Mouse (Mus musculus) ZHBTc4 (cell line): ENCODE results near the gene 3110001I22Rik.
A peak's percentile ranks its signal among the peaks of the same experiment; 100 is the strongest.
"Not testable (repeated sequence)": the region's sequence is repeated elsewhere in the genome, so short reads cannot be mapped to it uniquely, and the experiment has no call there.

Experiments used
- DNase-seq: peaks from one replicate; pipeline ENCODE4 v3.0.0-alpha.2; 2011; ENCODE audit warnings: low read depth, low spot score

Gene 3110001I22Rik

DNA sequence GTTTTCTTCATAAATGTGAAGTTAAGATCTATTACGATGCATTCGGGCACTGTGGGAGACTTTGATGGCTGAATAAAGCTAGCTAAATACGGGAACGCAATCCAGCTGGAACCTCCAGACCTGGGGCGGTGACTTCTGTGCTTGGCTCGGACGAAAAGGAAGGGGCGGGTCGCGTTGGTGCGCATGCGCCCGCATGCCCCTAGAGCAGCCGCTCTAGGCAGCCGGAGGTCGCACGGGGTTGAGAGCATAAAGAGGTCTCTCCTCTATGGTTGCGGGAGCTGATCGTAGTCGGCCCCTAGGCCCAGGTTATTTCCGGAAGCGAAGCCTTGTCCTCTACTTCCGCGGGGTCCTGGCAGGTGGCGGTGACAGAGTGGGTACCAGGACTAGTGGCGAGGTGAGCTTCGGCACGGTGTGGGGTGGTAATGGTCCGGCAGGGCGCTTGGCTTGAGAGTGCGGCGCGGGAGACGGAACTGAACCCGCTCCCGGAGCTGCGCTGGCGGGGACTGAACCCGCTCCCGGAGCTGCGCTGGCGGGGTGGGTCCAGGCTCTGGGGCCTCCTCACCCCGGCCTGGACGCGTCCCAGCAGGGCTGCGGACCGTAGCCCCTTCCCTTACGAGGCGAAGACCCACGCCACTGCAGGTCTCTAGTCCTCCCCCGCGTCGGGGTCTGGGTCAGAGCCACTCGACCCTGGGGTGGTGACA, at the start of gene 3110001I22Rik, which contains the start of gene Bfar:
Gene 3110001I22Rik, plus strand, starts transcription at position 245 of the 701 bp plus-strand sequence.
Gene Bfar, plus strand, starts transcription at position 174 of the 701 bp plus-strand sequence.
- DNase-seq: peak; percentile 98

DNA sequence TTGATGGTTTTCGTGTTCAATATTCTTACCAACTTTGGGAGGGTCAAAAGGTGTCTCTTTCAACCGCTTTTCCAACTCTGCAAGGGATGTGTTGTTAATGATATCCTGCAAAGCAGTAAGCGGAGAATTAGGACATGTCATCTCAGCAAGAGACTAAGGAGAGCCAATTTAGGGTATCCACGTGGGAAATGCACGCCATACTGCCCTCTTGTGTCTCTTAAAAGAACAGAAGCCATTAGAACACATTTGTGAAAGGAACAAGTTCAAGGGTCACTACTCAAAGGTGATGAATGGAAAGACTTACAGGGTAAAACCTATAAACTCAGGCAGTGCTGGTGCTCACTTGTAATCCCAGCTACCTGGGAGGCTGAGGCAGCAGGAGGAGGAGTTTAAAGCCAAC, 43.4 kb upstream of the 3110001I22Rik start:
- DNase-seq: peak; percentile 59

DNA sequence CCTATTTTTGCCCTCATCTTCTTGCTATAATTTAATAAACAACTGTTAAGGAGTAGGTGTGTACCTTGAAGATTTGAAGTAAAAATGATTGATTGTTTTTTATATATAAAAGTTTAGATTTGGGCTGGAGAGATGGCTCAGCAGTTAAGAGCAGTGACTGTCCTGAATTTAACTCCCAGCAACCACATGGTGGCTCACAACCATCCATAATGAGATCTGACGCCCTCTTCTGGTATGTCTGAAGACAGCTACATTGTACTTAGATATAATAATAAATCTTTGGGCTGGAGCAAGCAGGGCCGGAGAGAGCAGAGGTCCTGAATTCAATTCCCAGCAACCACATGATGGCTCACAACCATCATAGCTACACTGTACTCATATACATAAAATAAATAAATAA, 33.5 kb upstream of the 3110001I22Rik start:
- not testable (repeated sequence) for DNase-seq

DNA sequence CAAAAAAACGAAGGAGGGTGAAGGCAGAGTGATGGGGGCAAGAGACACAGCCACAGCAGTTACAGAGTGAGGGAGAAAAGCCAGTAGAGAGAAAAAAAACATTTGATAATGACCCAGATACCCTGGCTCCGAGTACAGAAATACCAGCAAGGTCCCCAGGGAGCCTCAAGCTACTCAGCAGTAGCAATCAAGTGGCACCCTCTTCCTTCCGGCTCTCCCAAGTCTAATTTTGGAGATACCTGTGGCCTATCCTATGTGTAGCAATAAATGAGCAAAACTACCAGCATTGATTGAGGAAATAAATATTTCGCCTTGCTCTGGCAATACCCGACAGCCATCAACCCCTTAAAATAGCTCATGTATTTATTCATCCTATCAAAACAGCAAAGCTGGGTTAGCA, 32.2 kb upstream of the 3110001I22Rik start:
- no peak for DNase-seq

DNA sequence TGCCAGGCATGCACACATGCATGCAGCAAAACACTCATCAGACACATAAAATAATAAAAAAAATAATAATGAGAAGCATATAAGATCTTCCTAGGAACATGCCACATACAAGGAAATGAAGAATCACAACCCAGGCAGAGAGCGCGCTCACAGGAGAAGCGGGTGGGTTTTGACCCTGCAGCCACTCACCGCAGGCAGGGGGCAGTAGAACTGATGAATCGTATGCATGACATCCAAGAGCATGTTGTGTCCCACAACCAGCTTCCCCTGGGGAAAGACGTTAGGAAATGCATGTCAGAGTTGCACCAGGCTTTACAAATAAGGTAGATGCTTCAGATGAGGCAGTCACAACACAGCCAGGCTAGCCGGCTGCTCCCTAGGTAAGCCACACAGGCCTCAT, 31.7 kb upstream of the 3110001I22Rik start:
- peak; percentile 69 for DNase-seq

DNA sequence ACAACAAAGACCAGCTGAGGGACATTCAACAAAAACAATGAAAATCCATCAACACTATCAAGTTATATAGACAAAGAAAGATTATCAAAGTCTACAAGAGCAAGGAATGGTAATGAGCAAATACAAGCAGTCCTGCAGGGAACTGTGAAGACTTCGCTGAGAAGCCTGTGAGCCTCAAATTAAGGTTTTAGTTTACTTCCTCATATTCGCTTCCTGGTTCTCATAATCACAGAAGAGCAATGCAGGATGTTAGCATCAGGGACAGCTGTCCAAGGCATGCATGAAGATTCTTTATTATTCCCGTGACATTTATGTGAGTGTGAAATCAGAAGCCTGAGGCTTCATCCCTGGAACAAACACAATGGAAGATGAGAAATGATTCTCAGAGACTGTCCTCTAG, 27.3 kb upstream of the 3110001I22Rik start:
- no peak for DNase-seq

DNA sequence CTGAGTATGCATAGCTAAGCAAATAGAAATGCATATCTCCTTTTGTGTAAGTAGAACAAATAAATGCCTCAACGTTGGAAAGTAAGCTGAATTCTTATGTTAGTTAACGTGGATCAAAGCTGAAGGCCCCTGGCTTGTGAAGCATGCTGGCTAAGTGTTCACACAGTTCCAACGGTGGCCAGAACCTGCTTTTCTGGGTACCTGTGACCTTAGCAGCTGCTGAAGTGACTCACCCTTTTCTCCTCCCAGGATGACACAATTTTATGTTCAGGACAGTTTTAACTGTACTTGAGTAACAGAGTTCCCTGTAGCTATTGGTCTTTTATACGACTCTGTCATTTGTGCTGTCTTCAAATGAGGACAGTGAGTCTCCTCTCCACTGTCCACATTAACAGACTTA, 25.8 kb upstream of the 3110001I22Rik start:
- DNase-seq: no peak

DNA sequence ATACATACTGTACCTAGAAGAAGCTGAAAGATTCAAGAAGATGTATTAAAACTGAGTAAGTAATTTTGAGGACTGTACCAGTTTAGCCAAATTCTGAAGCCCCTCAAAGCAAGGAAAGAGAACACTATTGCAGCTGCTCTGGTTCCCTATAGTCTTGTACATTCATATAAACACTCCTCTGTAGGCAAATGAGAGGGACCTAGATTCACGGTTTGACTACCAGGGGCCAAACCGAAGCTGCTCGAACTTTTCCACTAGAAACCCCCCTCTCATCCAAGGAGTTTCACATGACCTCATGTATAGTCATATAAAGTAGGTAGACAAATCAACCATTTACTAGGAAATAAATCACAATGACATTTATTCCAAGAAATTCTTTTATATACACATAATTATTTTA, 12.8 kb upstream of the 3110001I22Rik start:
- DNase-seq: no peak

DNA sequence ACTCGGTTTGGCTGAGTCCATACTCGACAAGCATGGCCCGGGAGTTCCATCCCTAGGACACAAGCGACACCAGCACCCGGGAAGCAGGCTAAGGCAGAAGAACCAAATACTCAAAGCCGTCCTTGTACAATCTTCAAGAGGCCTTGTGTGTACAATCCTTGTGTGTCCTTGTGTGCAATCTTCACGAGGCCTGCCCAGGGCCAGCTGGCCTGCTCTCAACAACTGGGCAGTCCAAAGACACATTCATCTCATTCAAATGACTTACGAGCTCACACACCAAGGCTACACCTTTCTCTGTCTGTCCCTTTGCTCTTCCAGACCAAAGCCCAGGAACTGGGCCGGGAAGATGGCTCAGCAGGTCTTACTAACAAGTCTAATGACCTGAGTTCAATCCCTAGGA, 11.0 kb upstream of the 3110001I22Rik start:
- DNase-seq: no peak

DNA sequence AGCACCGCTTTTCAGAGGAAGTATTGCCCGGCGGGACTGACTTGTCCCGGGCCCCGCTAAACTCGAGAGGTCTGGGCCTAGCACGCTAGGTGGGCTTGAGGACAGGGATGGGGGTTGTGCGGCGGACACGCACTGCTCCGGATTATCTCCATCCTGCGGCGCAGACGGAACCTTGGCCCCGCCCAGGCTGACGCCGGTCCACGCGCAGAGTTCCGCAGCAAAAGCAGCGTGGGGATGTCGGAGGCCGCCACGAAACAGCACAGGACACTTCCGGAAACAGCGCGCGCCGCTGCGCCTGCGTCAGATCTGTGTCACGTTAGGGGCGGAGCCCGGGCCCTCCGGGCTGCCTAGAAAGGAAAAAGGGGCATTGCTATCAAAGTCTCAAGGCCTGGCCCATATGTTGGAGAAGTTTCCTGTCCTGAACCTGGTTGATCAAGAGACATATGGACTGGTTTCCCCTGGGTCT, 3.8 kb upstream of the 3110001I22Rik start, which contains the start of gene Parn:
Gene Parn, minus strand, starts transcription at position 293 of the 466 bp plus-strand sequence.
- DNase-seq: peak; percentile 96

DNA sequence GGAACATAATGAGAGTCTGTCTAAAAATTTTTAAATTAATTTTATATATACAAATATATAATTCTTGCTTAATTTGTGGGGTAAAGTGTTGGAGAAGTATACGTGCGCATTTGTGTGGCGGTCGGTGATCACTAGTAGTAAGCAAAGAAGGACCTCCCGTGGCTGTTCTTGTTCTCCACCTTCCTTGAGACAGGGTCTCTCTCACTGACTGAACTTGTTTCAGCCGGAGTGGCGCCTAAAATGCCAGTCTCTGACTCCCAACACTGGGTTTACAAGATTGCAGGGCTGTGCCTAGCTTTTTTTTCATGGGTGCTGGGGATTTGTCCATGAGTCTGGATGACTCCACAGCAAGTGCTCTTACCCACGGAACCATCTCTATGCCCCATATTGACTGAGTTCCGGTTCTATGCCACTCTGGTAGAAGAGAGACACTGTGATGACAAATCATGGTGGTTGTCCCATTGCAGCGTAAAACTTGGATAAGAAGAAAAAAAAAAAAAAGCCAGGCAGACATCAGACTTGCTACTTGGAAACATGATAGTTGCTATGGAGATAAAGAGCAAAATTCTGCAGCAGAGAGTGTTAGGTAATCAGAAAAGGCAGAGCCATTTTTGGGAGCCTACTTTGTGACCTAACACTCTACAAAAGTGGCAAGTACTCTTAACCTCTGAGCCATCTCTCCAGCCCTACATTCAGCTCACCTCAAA, 3.2 kb upstream of the 3110001I22Rik start:
- DNase-seq: peak; percentile 13

DNA sequence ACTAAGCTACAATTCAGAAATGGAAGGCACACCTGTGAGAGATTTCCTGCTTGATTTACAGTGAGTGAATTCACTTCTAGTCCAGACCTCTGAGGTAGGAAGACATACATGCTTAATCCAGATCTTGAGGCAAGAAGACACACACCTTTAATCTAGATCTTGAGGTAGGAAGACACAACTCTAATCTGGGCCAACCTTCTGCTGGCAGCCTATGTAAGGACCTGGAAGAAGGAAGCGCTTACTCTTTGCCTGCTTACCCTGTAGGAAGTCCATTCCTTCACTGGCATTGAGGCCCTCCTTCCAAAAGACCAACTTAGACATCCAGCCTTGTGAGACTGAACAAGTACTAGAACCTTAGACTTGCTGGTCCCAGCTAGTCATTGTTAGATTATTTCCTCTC, 2.4 kb upstream of the 3110001I22Rik start:
- no peak for DNase-seq

DNA sequence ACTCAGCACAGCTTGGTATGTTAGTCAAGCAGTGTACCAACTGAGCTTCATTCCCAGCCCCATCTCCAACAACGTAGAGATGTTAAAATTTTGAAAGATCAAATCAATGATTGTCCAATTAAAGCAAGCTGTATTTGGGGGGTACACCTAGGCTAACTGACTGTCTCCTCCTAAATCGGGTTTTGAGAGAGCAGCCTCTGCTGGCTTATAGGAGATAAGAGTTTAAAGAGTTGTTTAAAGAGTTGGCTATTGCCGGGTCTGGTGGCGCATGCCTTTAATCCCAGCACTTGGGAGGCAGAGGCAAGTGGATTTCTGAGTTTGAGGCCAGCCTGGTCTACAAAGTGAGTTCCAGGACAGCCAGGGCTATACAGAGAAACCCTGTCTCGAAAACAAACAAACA, 833 bp upstream of the 3110001I22Rik start:
- not testable (repeated sequence) for DNase-seq

DNA sequence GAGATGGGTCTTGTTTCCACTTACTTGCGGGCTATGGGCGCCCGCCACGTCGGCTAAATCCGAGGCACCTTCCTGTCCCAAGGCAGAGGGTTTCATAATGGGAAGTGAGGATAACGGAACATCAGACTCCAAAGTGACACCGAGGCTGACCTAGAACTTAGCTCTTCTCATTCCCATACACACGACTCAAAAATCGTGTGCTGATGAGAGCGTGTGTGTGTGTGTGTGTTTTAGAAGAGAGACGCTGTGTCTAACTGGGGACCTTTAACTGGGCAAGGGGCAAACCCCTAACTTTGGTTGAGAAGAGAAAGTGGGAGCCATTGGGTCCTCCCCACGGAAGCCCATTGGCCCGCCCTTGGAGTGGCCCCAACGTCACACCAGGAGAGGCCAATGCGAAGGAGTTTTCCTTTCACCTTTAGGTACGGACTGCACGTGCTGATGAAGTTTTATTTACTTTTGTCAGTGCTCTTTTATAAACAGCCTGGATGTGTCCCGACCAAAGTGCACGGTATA, 713 bp downstream of the 3110001I22Rik start:
- peak; percentile 54 for DNase-seq

DNA sequence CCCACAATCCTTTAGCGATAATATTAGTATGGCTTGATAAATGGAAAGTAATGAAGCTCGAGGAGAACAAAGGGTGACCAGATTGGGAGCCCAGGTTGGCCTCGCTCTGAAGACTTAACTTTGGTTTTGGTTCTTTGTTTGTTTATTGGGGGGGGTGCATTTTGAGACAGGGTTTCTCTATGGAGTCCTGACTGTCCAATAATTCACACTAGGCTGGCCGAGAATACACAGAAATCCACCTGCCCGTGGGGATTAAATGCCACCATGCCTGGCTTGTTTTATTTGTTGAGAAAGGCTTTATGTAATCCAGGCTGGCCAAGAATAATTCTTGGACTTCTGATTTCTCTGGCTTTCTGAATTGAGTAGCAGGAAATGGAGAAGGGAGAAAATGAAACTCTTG, 1.4 kb downstream of the 3110001I22Rik start:
- no peak for DNase-seq

DNA sequence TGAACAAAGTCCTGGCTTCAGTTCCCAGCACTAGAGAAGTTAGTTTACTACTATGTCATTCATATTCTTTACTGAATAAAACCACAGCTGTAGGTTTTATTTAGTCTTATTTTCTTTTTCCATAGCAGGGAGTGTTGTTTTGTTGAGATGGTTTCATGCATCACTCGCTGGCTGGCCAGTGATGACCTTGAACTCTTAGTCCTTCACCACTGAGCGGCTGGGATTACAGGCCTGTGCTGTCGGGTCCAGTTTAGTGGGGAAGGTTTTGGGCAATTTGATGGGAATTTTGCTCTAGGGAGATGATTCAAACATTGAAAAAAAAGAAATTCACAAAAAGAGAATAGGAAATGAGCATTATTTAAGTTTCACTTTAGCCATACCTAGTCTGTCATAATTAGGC, 2.8 kb downstream of the 3110001I22Rik start:
- no peak for DNase-seq

DNA sequence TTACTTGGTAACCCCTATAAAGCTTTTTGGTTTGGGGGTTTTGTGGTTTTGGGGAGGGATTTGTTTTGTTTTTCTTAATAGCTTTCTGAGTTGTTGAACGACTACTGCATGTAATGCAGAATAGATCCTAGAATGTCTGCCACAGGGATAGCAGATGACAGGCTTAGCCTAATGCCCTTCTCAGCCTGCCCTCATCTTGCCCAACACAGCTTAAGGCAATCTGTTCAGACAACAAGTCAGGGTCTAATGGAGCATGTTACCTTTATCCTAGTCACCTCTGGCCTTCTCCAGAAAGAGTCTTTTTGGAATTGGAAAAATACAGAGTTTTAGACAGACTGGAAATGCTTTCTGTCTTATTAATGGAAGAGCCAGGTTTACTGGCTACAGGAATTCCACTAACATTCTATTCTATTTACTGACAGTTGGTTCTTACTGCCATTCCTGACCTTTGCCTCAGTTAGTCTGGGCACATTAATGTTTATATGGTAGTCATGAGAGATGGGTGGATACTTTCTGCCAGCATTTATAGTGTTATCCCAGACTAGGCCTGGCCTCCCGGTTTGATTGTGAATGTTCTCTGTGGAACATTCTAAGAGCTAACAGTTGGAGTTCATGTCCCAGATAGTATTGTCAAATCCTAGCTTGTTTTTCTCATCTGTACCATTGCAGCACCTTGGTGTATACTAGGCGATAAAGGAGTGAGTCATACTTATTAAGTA, 7.0 kb downstream of the 3110001I22Rik start:
- no peak for DNase-seq

DNA sequence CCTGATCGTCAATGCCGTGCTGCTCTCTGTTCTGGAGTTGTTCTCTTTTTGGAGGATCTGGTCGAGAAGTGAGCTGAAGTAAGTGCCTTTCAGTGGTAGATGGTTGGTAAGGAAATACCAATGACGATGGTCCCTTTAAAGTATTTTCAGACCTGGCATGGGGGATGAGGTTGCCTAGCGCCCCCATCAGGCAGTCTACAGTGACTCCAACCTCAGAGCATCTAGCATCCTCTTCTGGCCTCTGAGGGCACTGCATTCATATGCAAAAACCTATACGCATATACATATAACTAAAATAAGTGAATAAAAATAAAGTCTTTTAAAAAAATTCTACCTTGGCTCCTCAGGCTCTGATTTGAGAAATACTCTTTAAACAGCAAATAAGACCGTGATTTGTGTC, 27.3 kb downstream of the 3110001I22Rik start:
- peak; percentile 67 for DNase-seq

DNA sequence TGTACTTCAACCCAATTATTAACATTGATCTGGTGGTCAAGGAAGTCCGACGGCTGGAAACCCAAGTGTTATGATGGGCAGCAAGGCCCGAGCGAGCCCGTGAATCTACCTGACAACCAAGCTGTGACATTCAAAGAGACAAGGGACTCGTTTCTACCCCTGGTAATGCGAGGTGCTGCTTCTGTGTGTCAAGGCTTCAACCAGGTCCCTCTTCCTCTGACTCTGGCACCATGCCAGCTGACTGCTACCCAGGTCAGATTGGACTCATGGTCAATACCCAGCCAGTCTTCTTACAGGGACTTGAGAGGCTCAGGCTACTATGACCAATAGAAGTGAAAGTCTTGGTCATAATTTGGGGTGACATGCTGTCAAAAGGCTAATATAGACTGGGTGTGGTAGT, 30.5 kb downstream of the 3110001I22Rik start:
- no peak for DNase-seq

DNA sequence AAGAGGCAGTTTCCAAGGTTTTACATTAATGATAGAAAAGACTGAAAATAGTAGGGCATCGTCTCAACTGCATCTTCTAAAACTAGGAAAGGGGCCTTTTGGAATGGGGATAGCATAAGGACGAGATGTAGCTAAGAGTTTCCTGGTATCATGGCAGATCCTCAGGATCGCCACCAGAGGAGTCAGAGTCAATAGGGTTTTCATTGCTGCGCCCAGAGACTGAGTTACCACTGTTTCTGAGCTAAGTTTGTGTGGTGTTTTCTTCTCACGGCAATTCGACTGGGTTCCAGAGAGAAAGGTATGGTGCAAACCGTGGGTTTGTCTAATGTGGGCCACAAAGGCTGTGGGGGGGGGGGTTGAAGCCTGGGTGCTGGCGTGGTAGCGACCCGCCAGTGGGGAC, 32.9 kb downstream of the 3110001I22Rik start:
- DNase-seq: peak; percentile 53

DNA sequence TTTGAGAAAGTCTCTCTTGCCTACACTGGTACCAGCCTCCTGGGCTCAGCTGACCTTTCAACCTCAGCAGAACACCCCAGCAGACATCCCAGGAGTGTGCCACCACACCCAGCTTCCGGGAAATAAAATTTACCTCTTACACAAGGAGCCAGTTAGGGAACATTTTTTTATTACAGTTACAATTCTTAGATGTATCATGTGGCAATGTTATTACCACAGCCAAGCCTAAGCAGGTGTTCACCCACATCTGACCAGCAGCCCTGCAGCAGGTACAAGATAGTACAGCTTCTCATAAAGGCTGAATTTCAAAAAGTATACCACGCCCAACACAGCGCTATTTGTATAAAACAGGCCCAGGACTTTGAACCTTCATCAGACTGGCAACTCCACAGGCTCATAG, 43.2 kb downstream of the 3110001I22Rik start:
- no peak for DNase-seq
